Mouse (Mus musculus) hindbrain, embryonic 14.5 days (tissue): Measurements from ENCODE around the gene Gm49396. TPM values are rescaled to one million over a fixed set of nuclear protein-coding genes. Genes with fewer than 3 reads are reported as not detected.

Experiments used
- ATAC-seq: fragments of 200-750 bp; cut with Nextera tagmentation; 2 replicates; pipeline ENCODE4 v1.8.0; 2017; ENCODE audit warnings: moderate number of reproducible peaks, mild to moderate bottlenecking, moderate TSS enrichment, moderate library complexity; ENCODE audit not compliant: low FRiP score
- DNase-seq: peaks from one replicate; pipeline ENCODE4 v3.0.0-alpha.2; 2015; ENCODE audit warnings: low spot score
- H3K27ac ChIP-seq: fragments of 300-500 bp; sonication (generic); 2 replicates; pipeline ENCODE4 v1.5.1; 2014; ENCODE audit warnings: mild to moderate bottlenecking, moderate library complexity
- H3K27me3 ChIP-seq: fragments of 300-500 bp; sonication (generic); 2 replicates; pipeline ENCODE4 v1.6.1; 2014; ENCODE audit warnings: mild to moderate bottlenecking, low read length, mixed read lengths; ENCODE audit not compliant: control insufficient read depth, insufficient read depth
- H3K36me3 ChIP-seq: fragments of 300-500 bp; sonication (generic); replicated peaks from 2 replicates; pipeline ENCODE4 v1.6.1; 2014; ENCODE audit not compliant: control insufficient read depth, insufficient read depth
- H3K4me1 ChIP-seq: fragments of 300-500 bp; sonication (generic); replicated peaks from 2 replicates; pipeline ENCODE4 v1.6.1; 2014; ENCODE audit warnings: antibody characterized with exemption, low read length, mixed read lengths; ENCODE audit not compliant: control insufficient read depth, insufficient read depth
- H3K4me2 ChIP-seq: fragments of 300-500 bp; sonication (generic); replicated peaks from 2 replicates; pipeline ENCODE4 v1.6.1; 2014; ENCODE audit warnings: mild to moderate bottlenecking, moderate library complexity
- H3K4me3 ChIP-seq: fragments of 300-500 bp; sonication (generic); replicated peaks from 2 replicates; pipeline ENCODE4 v1.5.1; 2014; ENCODE audit warnings: mild to moderate bottlenecking, low read length
- H3K9ac ChIP-seq: fragments of 300-500 bp; sonication (generic); 2 replicates; pipeline ENCODE4 v1.6.1; 2014
- H3K9me3 ChIP-seq: fragments of 300-500 bp; sonication (generic); 2 replicates; pipeline ENCODE4 v1.6.1; 2016; ENCODE audit warnings: low read length; ENCODE audit not compliant: control insufficient read depth
- WGBS: fragments of 180-500 bp; shearing (Covaris S2); extraction: QIAGEN DNeasy Blood & Tissue Kit; methylation state at CpG from one replicate; pipeline ENCODE4 v1.1.7; 2014; 5-methylcytosine and 5-hydroxymethylcytosine counted together
- polyA plus RNA-seq: library from polyadenylated mRNA; unstranded; fragments of >200 nt; fragmentation: Nextera tagmentation; extraction: Ambion mirVana; gene quantifications from 2 replicates; pipeline ENCODE4 v1.2.1, GENCODE M21; 2014

Gene Gm49396
- 6.5 and 9.2 TPM in 2 replicates for polyA plus RNA-seq

GRCm38 (mm10) chr7:30563117-30563905, at the start of gene Gm49396, which contains the start of the genes U2af1l4 and Psenen:
Gene Gm49396, plus strand, starts transcription at chr7:30563344.
Gene U2af1l4, plus strand, starts transcription at chr7:30563301.
Gene Psenen, minus strand, starts transcription at chr7:30563627.
- Histone ChIP-seq H3K4me3 (peak within 1 kb of the TSS; percentile 68), H3K4me2 (peak within 1 kb of the TSS; percentile 62), H3K4me1 (peaks cover 24% of the 10 kb centered on the region), H3K27ac (peak within 1 kb of the TSS; percentile 92), H3K27me3 (no peaks in the 10 kb centered on the region), H3K9ac (peak within 1 kb of the TSS; percentile 76), H3K36me3 (peaks cover 33% of the 10 kb centered on the region), H3K9me3 (no peaks in the 10 kb centered on the region)
- peak; percentile 85 for ATAC-seq
- WGBS = under 1% methylated on average over 45 of the region's 45 CpGs
- DNase-seq = peak; percentile 99

- no peak overlapping the region for H3K4me2 ChIP-seq
- no peak overlapping the region for H3K9ac ChIP-seq
- H3K4me3 ChIP-seq = no peak overlapping the region
- H3K9me3 ChIP-seq = no peaks in the 10 kb centered on the region
- no peaks in the 10 kb centered on the region for H3K36me3 ChIP-seq
- no peaks in the 10 kb centered on the region for H3K27me3 ChIP-seq
- no peaks in the 10 kb centered on the region for H3K4me1 ChIP-seq
- ATAC-seq (no peak), DNase-seq (no peak)
- WGBS = 64% methylated on average over 24 of the region's 24 CpGs
- no peak overlapping the region for H3K27ac ChIP-seq
Observed at GRCm38 (mm10) chr7:30515003-30515760, 48.0 kb upstream of the Gm49396 start.

- no peaks in the 10 kb centered on the region; the same call in 1 of the 2 replicates for H3K4me1 ChIP-seq
- no peak overlapping the region for H3K27ac ChIP-seq
- no peak overlapping the region for H3K4me2 ChIP-seq
- H3K9me3 ChIP-seq = no peaks in the 10 kb centered on the region
- peaks cover 15% of the 10 kb centered on the region for H3K36me3 ChIP-seq
- WGBS = 41% methylated on average over 8 of the region's 8 CpGs
- H3K9ac ChIP-seq = no peak overlapping the region
- no peak overlapping the region for H3K4me3 ChIP-seq
- ATAC-seq (no peak), DNase-seq (no peak)
- no peaks in the 10 kb centered on the region for H3K27me3 ChIP-seq
Observed at GRCm38 (mm10) chr7:30518325-30518724, 44.8 kb upstream of the Gm49396 start.

DNA sequence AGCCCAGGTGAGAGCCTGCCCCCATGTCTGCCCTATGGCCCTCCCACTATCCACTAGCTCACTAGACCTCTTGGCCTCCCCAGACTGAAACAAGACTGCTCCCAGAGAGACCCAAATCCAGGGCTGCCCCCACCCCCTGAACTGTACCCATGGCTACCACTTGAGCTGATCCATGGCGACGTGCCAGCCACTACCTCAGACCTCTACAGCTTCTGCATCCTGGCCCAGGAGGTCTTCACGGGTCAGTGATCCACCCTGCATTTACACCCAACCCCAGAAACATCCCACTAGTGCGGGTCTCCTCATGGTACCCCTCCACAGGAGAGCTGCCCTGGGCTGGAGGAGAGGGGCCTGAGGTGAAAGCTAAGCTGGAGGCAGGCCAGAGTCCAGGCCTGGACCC, 42.7 kb upstream of the Gm49396 start:
- DNase-seq = no peak
- H3K9ac ChIP-seq = no peak overlapping the region
- 58% methylated on average over 4 of the region's 4 CpGs for whole genome bisulfite sequencing
- no peak overlapping the region for H3K27ac ChIP-seq
- no peaks in the 10 kb centered on the region for H3K9me3 ChIP-seq
- no peaks in the 10 kb centered on the region for H3K27me3 ChIP-seq
- H3K4me2 ChIP-seq = no peak overlapping the region
- peak; percentile 14; the same call in 1 of the 2 replicates for ATAC-seq
- no peak overlapping the region for H3K4me3 ChIP-seq
- H3K36me3 ChIP-seq = peaks cover 36% of the 10 kb centered on the region
- no peaks in the 10 kb centered on the region; the same call in 1 of the 2 replicates for H3K4me1 ChIP-seq

GRCm38 (mm10) chr7:30520856-30521255, 42.3 kb upstream of the Gm49396 start:
- Histone ChIP-seq H3K27me3 (no peaks in the 10 kb centered on the region), H3K4me3 (no peak overlapping the region), H3K4me1 (no peaks in the 10 kb centered on the region; the same call in 1 of the 2 replicates), H3K36me3 (peaks cover 40% of the 10 kb centered on the region), H3K27ac (no peak overlapping the region), H3K9me3 (no peaks in the 10 kb centered on the region), H3K9ac (no peak overlapping the region), H3K4me2 (no peak overlapping the region)
- 71% methylated on average over 5 of the region's 5 CpGs for WGBS
- ATAC-seq = no peak
- DNase-seq = no peak

- Histone ChIP-seq H3K36me3 (peaks cover 61% of the 10 kb centered on the region), H3K4me3 (no peak overlapping the region), H3K27ac (no peak overlapping the region), H3K27me3 (no peaks in the 10 kb centered on the region), H3K4me1 (no peaks in the 10 kb centered on the region; the same call in 1 of the 2 replicates), H3K9me3 (no peaks in the 10 kb centered on the region), H3K9ac (no peak overlapping the region), H3K4me2 (no peak overlapping the region)
- DNase-seq (no peak), ATAC-seq (no peak)
- 75% methylated on average over 10 of the region's 10 CpGs for WGBS
Observed at GRCm38 (mm10) chr7:30522871-30523270, 40.3 kb upstream of the Gm49396 start.

GRCm38 (mm10) chr7:30524487-30524886, 38.7 kb upstream of the Gm49396 start:
- H3K9me3 ChIP-seq = no peaks in the 10 kb centered on the region

DNA sequence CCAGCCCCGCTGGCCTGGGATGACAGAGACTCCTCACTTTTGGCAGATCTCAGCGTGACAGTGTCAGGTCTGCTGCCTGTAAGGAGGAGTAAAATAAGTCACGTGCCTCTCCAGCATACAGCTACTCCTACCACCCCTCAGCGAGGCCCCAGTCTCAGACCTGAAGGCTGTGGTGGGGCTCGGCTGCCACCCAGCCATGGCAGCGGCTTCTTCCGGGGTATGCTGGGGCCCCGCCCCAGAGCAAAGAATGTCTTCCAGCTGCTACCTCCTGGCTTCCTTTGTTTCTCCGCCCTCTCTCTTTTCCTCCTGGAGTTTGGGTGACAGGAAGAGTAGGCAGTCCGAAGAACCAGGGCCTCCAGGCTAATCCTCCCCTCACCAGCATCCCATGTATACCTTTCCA, 37.2 kb upstream of the Gm49396 start:
- 42% methylated on average over 10 of the region's 10 CpGs for WGBS

More at GRCm38 (mm10) chr7:30524487-30524886, 38.7 kb upstream of the Gm49396 start:
- H3K27me3 ChIP-seq = no peaks in the 10 kb centered on the region
- no peaks in the 10 kb centered on the region; the same call in 1 of the 2 replicates for H3K4me1 ChIP-seq
- no peak overlapping the region for H3K4me3 ChIP-seq
- no peak overlapping the region for H3K9ac ChIP-seq
- H3K36me3 ChIP-seq = peaks cover 77% of the 10 kb centered on the region
- H3K4me2 ChIP-seq = no peak overlapping the region
- ATAC-seq (no peak), DNase-seq (no peak)
- no peak overlapping the region for H3K27ac ChIP-seq
- 86% methylated on average over 6 of the region's 6 CpGs for WGBS

DNA sequence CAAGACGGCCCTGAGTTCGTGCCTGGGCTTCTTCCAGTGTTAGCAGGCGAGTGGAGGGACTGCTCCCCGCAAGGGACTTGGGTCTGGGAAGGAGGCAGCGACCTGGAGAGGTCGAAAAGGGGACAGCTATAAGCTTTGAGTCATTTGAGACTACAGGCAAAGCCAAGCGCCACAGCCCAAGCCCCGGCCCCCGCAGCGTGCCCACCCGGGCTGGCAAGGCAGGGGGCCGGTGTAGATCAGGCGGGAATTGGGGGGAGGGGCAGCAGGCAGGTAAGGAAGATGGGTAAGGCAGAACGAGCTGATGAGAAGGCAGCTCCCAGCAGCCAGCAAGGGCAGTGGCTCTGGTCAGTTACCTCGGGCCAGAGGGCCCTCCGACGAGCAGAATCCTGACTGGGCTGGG, 36.7 kb upstream of the Gm49396 start:
- 31% methylated on average over 15 of the region's 17 CpGs for WGBS
- DNase-seq (no peak), ATAC-seq (no peak)
- no peak overlapping the region for H3K27ac ChIP-seq
- H3K27me3 ChIP-seq = no peaks in the 10 kb centered on the region
- no peaks in the 10 kb centered on the region for H3K9me3 ChIP-seq
- H3K9ac ChIP-seq = no peak overlapping the region
- 0 out of 2 replicates have a peak, but pooled peaks cover 2% of the 10 kb centered on the region for H3K4me1 ChIP-seq
- peaks cover 96% of the 10 kb centered on the region for H3K36me3 ChIP-seq
- no peak overlapping the region for H3K4me2 ChIP-seq
- H3K4me3 ChIP-seq = no peak overlapping the region

More for the DNA sequence above, 37.2 kb upstream of the Gm49396 start:
- DNase-seq (no peak), ATAC-seq (no peak)
- Histone ChIP-seq H3K27me3 (no peaks in the 10 kb centered on the region), H3K36me3 (peaks cover 91% of the 10 kb centered on the region), H3K4me3 (no peak overlapping the region), H3K9me3 (no peaks in the 10 kb centered on the region), H3K9ac (no peak overlapping the region), H3K4me1 (no peaks in the 10 kb centered on the region), H3K4me2 (no peak overlapping the region), H3K27ac (no peak overlapping the region)
